Mouse (Mus musculus) heart, adult 2 months (tissue): ENCODE measurements around the gene Angptl1.

Source experiments
- CTCF ChIP-seq: fragments of 200-600 bp; IDR thresholded peaks from 2 replicates; pipeline ENCODE4 v1.8.1; 2022; ENCODE audit warnings: antibody characterized with exemption, mild to moderate bottlenecking, moderate library complexity
- EP300 ChIP-seq: fragments of 200-500 bp; IDR thresholded peaks from 2 replicates; pipeline ENCODE4 v1.6.1; 2011; ENCODE audit warnings: low read depth, low read length, control low read depth; ENCODE audit not compliant: insufficient read depth
- POLR2A ChIP-seq: fragments of 200-500 bp; IDR thresholded peaks from 2 replicates; pipeline ENCODE4 v1.6.1; 2011; ENCODE audit warnings: mild to moderate bottlenecking, low read depth, low read length, control low read depth; ENCODE audit not compliant: insufficient read depth

DNA sequence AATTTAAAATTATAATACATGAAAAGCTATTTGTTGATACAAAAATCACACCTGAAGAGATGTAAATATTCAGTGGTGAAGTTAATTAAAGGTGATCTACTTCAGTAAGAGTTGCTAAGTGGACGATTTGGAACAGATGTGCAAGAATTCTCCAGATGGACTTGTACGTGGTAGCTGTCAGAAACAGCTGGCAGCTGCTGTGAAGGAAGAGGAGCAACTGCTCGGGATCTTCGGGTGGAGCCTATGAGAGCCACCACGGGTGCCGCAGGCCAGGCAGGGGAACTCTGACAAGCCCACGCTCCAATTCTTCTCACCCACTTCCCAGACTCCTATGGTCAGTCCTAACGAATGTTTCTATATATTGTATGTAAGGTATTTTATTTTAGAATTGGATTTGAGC, 25.6 kb upstream of the Angptl1 start:
- TF ChIP-seq POLR2A, result no peak
- no peak for TF ChIP-seq CTCF
- TF ChIP-seq EP300, result no peak
